Mouse (Mus musculus): Measurements from ENCODE around the gene Shisa8. TPM values are rescaled to one million over a fixed set of nuclear protein-coding genes. Genes with fewer than 3 reads are reported as not detected.

The Shisa8 gene
- total RNA-seq, 2 experiments from 2014 or later = 0.13 to 0.27 TPM

DNA sequence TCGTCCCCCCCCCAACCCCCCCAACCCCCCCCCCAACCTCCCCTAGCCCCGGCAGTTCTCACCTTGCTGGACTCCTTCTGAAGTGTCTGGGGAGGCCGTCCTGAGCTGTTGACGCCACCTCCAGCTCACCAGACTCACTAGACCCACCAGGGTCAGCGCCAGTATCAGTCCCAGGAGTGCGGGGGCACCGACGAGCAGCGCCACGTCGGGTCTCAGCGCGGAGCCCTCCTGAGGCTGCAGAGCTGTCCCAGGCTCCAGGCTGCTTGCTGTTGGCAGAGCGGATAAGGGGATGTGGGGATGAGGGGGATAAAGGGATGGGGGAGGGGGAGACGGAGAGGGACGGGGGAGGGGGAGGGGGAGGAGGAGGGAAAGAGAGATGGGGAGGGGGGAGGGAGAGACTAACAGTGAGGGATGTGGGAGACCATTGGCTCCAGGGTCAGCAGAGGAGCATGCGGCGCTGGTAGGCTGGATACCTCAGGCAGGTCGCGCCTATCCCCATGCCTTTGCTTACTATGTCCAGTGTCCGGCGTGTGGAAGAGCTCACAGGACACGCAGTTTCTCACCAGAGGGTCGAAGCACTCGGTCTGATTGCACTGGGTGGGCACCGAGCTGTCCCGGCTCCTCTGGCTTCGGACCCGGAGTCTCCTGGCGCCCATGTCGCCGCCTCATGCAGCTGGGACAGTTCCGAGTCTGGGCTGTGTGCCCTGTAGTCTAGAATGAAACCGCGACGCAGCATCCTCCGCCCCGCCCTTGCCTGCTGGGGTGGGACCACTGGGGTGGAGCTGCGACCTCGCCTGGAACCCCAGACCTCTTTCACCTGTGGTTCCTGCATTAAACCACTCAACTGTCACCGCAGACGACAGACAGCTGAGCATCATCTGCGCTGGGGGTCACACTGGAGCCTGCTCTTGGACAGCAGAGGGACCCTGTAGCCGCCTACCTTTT, 11.3 kb upstream of the Shisa8 start, which contains the start of gene Tnfrsf13c:
TSS of gene Tnfrsf13c (minus strand) at position 713 of the 945 bp plus-strand sequence.
- DNase-seq (ENCODE audit: low spot score in 2 of 2) = no peak

GRCm38 (mm10) chr15:82223251-82223650, 10.6 kb upstream of the Shisa8 start:
- DNase-seq (ENCODE audit: low spot score in 2 of 2) = no peak

DNA sequence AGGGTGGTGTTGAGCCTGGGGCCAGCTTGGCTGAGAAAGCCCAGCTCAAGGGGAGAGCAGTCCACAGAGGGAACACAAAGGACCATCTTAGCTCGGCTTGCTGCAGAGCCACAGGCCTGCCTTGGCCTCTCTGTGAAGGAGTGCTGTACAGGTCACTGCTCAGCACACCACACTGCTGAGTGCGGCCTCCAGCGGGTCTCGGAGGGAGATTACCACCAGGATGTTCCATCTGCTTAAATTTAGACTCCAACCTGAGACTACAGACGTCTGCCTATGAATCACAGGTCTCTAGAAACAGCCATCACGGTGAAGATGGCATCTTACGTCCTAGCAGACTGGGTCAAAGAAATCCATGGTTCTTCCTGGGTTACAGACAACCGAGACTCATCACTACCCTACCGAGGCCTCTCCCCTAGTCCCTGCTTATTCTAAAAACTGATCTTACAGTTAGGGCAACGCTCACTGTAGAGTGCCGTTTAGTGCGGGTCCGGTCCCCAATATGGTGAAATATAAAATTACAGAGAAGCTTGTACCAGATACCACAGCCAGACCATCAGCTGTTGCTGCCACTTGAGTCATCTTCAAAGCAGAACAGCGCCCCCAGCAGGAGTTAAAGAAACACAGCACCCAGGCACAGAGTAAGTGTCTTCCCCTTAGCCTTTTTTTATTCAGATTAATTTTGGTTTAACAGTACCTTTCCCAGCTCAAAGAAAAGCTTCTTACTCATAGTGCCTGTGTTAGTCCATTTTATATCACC, 8.7 kb upstream of the Shisa8 start:
- DNase-seq (ENCODE audit: low spot score in 2 of 2) = no peak

- DNase-seq (ENCODE audit: low spot score in 2 of 2) = no peak
Observed at GRCm38 (mm10) chr15:82220003-82220675, 7.5 kb upstream of the Shisa8 start.

- DNase-seq (ENCODE audit: low spot score in 2 of 2) = no peak
Observed at GRCm38 (mm10) chr15:82218778-82219666, 6.4 kb upstream of the Shisa8 start.

DNA sequence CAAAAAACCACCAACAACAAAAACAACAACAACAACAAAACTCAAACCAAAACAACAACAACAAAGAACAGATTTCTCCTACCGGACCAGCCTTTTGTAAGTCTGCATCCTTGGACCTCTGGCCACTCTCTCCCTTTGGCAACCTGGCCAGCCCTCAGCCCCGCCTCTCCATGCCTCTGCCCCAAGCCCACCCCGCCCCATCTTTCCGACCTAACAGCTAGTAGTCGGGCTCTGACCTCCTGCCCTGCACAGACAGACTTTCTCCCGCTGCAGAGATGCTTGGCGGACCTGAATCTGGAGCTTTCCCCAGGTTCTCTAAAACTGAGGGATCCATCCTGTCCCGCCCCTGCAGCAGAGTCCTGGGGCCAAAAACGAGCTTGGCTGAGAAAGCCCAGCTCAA, 5.4 kb upstream of the Shisa8 start:
- DNase-seq (ENCODE audit: low spot score in 2 of 2) = no peak

- no peak for DNase-seq (ENCODE audit: low spot score in 2 of 2)
Observed at GRCm38 (mm10) chr15:82217039-82217438, 4.4 kb upstream of the Shisa8 start.

- no peak for DNase-seq (ENCODE audit: low spot score in 2 of 2)
Observed at GRCm38 (mm10) chr15:82216142-82216827, 3.7 kb upstream of the Shisa8 start.

DNA sequence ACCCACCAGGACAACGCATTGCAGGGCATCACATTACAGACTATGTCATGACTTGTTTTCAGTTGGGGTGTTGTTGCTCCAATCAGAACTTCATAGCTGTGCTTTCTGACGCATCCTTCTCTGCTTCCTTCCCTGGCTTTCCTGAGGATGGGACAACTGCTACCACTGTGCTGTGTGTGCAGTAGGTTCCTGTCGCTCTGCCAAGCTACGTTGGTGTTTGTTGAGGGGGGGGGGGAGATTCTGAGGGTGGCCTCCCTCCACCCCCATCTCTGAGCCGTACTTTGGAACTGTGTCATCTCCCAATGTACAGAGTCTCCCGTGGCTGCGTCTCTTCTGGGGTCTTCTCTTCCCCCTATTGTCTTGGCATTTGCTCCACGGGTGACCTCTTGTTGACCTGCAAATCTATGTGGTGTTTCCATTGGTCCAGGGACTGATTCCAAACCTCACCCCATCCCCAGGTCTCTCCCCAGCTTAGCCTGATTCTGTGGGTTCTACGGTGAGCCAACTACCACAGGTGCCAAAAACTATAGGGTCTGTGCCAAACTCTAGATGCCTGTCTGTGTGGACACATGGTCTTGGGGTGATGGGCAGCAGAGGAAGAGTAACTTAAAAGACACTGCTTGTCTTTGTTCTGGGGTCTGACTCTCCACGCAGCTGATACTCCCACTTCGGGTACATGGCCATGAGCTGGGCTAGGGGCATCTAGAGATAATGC, 2.9 kb upstream of the Shisa8 start:
- DNase-seq (ENCODE audit: low spot score in 2 of 2) = no peak

DNA sequence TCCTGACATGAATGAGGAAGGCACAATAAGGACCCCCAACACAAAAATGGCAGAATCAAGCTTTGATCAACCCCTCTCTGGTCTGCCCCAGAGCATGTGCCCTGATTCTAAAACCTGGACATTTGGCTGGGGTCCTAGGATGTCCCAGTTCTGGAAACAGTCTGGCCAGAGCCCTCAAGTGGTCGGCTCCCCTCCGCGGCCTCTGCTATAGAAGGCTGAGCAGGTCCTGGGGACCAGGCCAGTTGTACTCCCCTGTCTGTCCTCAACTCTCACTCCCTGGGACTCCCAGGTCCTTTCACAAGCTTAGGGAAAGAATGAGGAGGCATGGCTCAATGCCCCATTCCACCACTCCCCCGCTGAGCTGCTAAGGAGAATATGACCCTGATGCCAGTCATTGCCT, 607 bp upstream of the Shisa8 start:
- DNase-seq (ENCODE audit: low spot score in 2 of 2) = no peak

- no peak for DNase-seq (ENCODE audit: low spot score in 2 of 2)
Observed at GRCm38 (mm10) chr15:82211911-82212751, 484 bp downstream of the Shisa8 start.

GRCm38 (mm10) chr15:82211281-82211680, 1.3 kb downstream of the Shisa8 start:
- no peak for DNase-seq (ENCODE audit: low spot score in 2 of 2)

DNA sequence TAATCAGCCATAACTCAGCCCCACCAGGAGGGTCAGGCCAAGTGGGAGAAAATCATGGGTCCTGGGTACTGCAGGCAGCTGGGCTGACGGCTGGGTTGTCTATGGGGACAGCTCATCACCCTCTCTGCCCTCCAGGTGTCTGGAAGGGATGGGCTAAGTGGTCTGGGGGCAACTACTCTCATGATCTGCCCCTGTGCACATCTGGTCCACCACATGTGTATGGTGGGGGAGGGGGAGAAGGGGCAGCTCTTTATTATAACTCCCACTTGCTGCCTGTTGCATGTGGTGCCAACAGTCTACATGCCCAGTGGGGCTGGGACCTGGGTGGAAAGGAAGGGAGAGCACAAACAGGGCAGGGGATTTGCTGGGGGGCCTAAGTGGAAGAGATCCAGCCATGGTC, 1.8 kb downstream of the Shisa8 start:
- no peak for DNase-seq (ENCODE audit: low spot score in 2 of 2)

DNA sequence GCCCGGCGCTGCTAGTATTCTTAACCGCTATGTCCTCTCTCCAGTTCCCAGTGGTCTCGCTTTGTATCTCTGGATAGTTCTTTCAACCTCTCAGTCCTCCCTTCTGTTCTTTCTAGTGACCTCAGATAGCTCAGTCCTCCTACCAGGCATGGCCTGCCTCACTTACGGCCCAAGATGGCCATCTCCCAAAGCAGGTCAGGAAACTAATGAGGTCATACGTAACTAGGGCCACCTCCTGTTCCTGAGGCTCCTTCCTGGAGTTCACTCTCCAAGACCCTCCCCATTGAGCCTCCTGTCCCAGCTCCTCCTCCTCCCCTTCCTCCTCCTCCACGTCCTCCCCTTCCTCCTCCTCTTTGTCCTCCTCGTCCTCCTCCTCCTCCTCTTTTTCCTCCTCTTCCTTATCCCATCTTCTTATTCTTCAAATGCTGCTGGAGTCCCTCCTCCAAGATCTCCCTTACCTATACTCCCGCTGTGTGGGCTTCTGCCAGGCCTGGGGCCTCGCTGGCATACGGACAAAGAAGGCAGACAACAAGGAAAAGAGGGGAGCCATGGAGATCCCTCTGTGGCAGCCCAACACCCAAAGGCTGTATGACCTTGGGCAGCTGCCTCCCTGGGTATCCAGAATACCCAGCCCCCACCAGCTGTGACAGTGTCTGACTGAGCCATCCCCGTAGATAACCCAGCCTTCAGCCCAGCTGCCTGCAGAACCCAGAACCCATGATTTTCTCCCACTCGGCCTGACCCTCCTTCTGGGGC, 3.1 kb downstream of the Shisa8 start:
- DNase-seq (ENCODE audit: low spot score in 2 of 2) = no peak

DNA sequence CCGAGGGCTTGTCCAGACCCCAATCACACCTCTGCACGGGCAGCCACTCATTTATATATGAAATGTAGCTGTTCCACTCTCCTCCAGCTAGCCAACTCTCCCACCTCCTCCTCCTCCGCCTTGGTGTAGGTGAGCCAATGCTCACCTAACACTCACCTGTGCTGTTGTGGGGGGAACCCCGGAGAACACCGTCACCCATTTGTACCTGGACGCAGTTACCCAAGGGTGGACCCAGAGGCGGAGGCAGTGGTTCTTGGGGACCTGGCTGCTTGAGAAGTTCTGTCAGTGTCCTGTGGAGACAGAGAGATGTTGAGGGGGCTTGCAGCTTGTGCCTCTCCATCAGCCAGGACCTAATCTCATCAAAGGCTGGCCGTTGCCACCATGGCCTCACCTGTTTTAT, 4.3 kb downstream of the Shisa8 start:
- no peak for DNase-seq (ENCODE audit: low spot score in 2 of 2)

GRCm38 (mm10) chr15:82207504-82208219, 5.0 kb downstream of the Shisa8 start:
- no peak for DNase-seq (ENCODE audit: low spot score in 2 of 2)

DNA sequence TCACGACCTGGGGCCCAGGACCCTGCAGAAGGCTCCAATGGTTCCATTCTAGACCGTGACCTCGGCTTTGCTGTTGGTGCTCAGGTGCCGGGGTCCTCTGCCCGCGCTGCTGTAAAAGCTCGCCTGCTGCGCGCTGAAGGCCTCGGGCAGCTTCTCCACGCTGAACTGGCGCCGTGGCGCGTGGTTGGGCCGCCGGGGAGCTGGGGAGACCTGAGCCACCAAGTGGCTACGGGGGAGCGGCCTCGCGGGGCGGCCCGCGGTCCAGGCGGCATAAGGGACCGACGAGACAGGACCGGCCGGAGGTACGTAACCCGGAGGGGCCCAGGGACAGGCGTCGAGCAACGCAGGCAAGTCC, 5.5 kb downstream of the Shisa8 start:
- no peak for DNase-seq (ENCODE audit: low spot score in 2 of 2)
